Mouse (Mus musculus) spleen, adult 12 weeks (tissue): ENCODE data around the gene Dtd1.

Experiments
- DNase-seq: peaks from one replicate; pipeline ENCODE4 v3.0.0; 2022; ENCODE audit warnings: low spot score

Gene Dtd1

GRCm38 (mm10) chr2:144640101-144640500 is 40.4 kb downstream of the Dtd1 start:
- DNase-seq: no peak

GRCm38 (mm10) chr2:144641991-144642390 is 42.3 kb downstream of the Dtd1 start:
- DNase-seq: no peak

GRCm38 (mm10) chr2:144646360-144646759 is 46.7 kb downstream of the Dtd1 start:
- DNase-seq: no peak

GRCm38 (mm10) chr2:144647151-144647550 is 47.5 kb downstream of the Dtd1 start:
- DNase-seq: no peak

- no peak for DNase-seq
These were observed 50.3 kb downstream of the Dtd1 start for GRCm38 (mm10) chr2:144649960-144650359.

- no peak for DNase-seq
These were observed 53.1 kb downstream of the Dtd1 start for GRCm38 (mm10) chr2:144652841-144653240.

- no peak for DNase-seq
These were observed 55.6 kb downstream of the Dtd1 start for GRCm38 (mm10) chr2:144655307-144655706.

GRCm38 (mm10) chr2:144668507-144668906 is 68.8 kb downstream of the Dtd1 start:
- DNase-seq: no peak

GRCm38 (mm10) chr2:144670289-144670930 is 70.7 kb downstream of the Dtd1 start:
- no peak for DNase-seq

- no peak for DNase-seq
These were observed 72.7 kb downstream of the Dtd1 start for GRCm38 (mm10) chr2:144672397-144672796.

GRCm38 (mm10) chr2:144676546-144677228 is 77.0 kb downstream of the Dtd1 start:
- DNase-seq: no peak

- no peak for DNase-seq
These were observed 77.5 kb downstream of the Dtd1 start for GRCm38 (mm10) chr2:144677229-144677571.

- DNase-seq: no peak
These were observed 79.1 kb downstream of the Dtd1 start for GRCm38 (mm10) chr2:144678779-144679178.

- DNase-seq: no peak
These were observed 79.7 kb downstream of the Dtd1 start for GRCm38 (mm10) chr2:144679394-144679793.

GRCm38 (mm10) chr2:144692219-144692732 is 92.6 kb downstream of the Dtd1 start:
- DNase-seq: no peak

- no peak for DNase-seq
These were observed 93.1 kb downstream of the Dtd1 start for GRCm38 (mm10) chr2:144692777-144693176.

GRCm38 (mm10) chr2:144694923-144695322 is 95.2 kb downstream of the Dtd1 start:
- no peak for DNase-seq

GRCm38 (mm10) chr2:144698046-144698445 is 98.3 kb downstream of the Dtd1 start:
- DNase-seq: no peak

- no peak for DNase-seq
These were observed 100.9 kb downstream of the Dtd1 start for GRCm38 (mm10) chr2:144700608-144701007.

GRCm38 (mm10) chr2:144701415-144702149 is 101.9 kb downstream of the Dtd1 start:
- no peak for DNase-seq

GRCm38 (mm10) chr2:144709285-144709684 is 109.6 kb downstream of the Dtd1 start:
- no peak for DNase-seq

- no peak for DNase-seq
These were observed 110.0 kb downstream of the Dtd1 start for GRCm38 (mm10) chr2:144709704-144710103.

- no peak for DNase-seq
These were observed 114.9 kb downstream of the Dtd1 start for GRCm38 (mm10) chr2:144714596-144714995.
